Mouse (Mus musculus): ENCODE data around the gene Npm1.

DNA sequence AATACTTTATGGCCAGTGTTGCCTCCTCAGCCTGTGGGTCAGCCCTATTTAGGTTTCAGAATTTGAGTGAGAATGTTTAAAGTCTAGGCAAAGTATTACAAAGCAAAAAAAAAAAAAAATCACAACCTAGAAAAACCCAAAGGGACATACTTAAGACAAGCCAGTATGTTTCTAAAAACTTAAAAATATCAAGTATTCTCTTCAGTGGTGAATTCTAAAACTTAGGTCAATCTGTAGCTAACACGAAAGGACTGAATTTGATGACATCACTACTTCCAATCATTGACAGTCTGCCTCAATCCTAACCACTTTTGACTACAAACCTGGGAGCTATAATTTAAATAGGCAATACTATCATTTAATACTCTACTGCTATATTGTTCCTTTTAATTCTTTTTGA lies 10.0 kb downstream of the Npm1 start:
- TF ChIP-seq CTCF (IDR thresholded peaks at IDR 0.05) (no peak), EP300 (IDR thresholded peaks at IDR 0.05) (no peak)

Measured in lung, postnatal 0 days (tissue).